Mouse (Mus musculus): Measurements from ENCODE around the gene Car10.
"Not testable (repeated sequence)": the region's sequence is repeated elsewhere in the genome, so short reads cannot be mapped to it uniquely, and the experiment has no call there.

Gene Car10

GRCm38 (mm10) chr11:93173533-93174308 lies 75.9 kb downstream of the Car10 start:
- DNase-seq, result no peak

- no peak for DNase-seq
Measured at GRCm38 (mm10) chr11:93185477-93185876, 87.6 kb downstream of the Car10 start.

- DNase-seq, result no peak
Measured at GRCm38 (mm10) chr11:93186163-93186562, 88.3 kb downstream of the Car10 start.

GRCm38 (mm10) chr11:93188621-93189020 lies 90.8 kb downstream of the Car10 start:
- no peak for DNase-seq

GRCm38 (mm10) chr11:93200046-93200445 lies 102.2 kb downstream of the Car10 start:
- no peak for DNase-seq

- DNase-seq, result no peak
Measured at GRCm38 (mm10) chr11:93217457-93217856, 119.6 kb downstream of the Car10 start.

- no peak for DNase-seq
Measured at GRCm38 (mm10) chr11:93230057-93230456, 132.2 kb downstream of the Car10 start.

- no peak for DNase-seq
Measured at GRCm38 (mm10) chr11:93249771-93250265, 152.0 kb downstream of the Car10 start.

- DNase-seq, result no peak
Measured at GRCm38 (mm10) chr11:93251766-93252165, 153.9 kb downstream of the Car10 start.

GRCm38 (mm10) chr11:93263979-93264378 lies 166.2 kb downstream of the Car10 start:
- no peak for DNase-seq

GRCm38 (mm10) chr11:93272016-93272415 lies 174.2 kb downstream of the Car10 start:
- DNase-seq, result no peak

GRCm38 (mm10) chr11:93273906-93274305 lies 176.1 kb downstream of the Car10 start:
- DNase-seq, result no peak

- DNase-seq, result no peak
Measured at GRCm38 (mm10) chr11:93293661-93294060, 195.8 kb downstream of the Car10 start.

- DNase-seq, result no peak
Measured at GRCm38 (mm10) chr11:93309981-93310380, 212.2 kb downstream of the Car10 start.

GRCm38 (mm10) chr11:93337756-93338155 lies 239.9 kb downstream of the Car10 start:
- DNase-seq, result no peak

GRCm38 (mm10) chr11:93343961-93344360 lies 246.1 kb downstream of the Car10 start:
- no peak for DNase-seq

- no peak for DNase-seq
Measured at GRCm38 (mm10) chr11:93344869-93345268, 247.0 kb downstream of the Car10 start.

- no peak for DNase-seq
Measured at GRCm38 (mm10) chr11:93361576-93361975, 263.7 kb downstream of the Car10 start.

- no peak for DNase-seq
Measured at GRCm38 (mm10) chr11:93364171-93364570, 266.3 kb downstream of the Car10 start.

- no peak for DNase-seq
Measured at GRCm38 (mm10) chr11:93367244-93367643, 269.4 kb downstream of the Car10 start.

- no peak for DNase-seq
Measured at GRCm38 (mm10) chr11:93367740-93368139, 269.9 kb downstream of the Car10 start.

GRCm38 (mm10) chr11:93373697-93374354 lies 276.0 kb downstream of the Car10 start:
- no peak for DNase-seq

GRCm38 (mm10) chr11:93391159-93391558 lies 293.3 kb downstream of the Car10 start:
- no peak for DNase-seq

- not testable (repeated sequence) for DNase-seq
Measured at GRCm38 (mm10) chr11:93393371-93393770, 295.5 kb downstream of the Car10 start.
